Mouse (Mus musculus) left cerebral cortex, adult 2 months (tissue): ENCODE measurements around the gene Rassf1. TPM values are rescaled to one million over a fixed set of nuclear protein-coding genes. Genes with fewer than 3 reads are reported as not detected.

Experiments used
- DNase-seq, 2 experiments: peaks; one replicate each; pipeline ENCODE4 v3.0.0; 2021 to 2022; ENCODE audit warnings: low spot score in 2 of 2, mixed read lengths in 1 of 2; ENCODE audit errors: extremely low spot score in 1 of 2
- H3K27ac ChIP-seq: fragments of 200-600 bp; 2 replicates; pipeline ENCODE4 v1.8.1; 2022
- H3K4me3 ChIP-seq: fragments of 200-600 bp; 2 replicates; pipeline ENCODE4 v1.8.1; 2022
- CTCF ChIP-seq: fragments of 200-600 bp; IDR thresholded peaks from 2 replicates; pipeline ENCODE4 v1.8.1; 2022; ENCODE audit warnings: antibody characterized with exemption, mild to moderate bottlenecking, moderate library complexity
- intact Hi-C: fragments of 180-260 bp; cut with DNase I; formaldehyde crosslinking; loops from one replicate; pipeline ENCODE4 v1.15.1; 2025
- total RNA-seq, 2 experiments: library from RNA; stranded (reverse); gene quantifications; 2 replicates each; pipeline ENCODE4 v1.2.3; 2021

Gene Rassf1
- total RNA-seq, 2 experiments from 2014 or later: 19.7 to 20.5 TPM

DNA sequence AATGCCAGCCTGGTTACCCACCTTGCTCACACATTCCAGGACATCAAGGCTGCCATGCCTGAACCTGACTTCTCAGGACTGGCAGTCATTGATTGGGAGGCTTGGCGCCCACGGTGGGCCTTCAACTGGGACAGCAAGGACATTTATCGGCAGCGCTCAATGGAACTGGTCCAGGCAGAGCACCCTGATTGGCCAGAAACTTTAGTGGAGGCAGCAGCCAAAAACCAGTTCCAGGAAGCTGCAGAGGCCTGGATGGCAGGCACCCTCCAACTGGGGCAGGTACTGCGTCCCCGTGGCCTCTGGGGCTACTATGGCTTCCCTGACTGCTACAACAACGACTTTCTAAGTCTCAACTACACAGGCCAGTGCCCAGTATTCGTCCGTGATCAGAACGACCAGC is 26.5 kb downstream of the Rassf1 start:
- H3K27ac ChIP-seq: no peak overlapping the region
- TF ChIP-seq CTCF: no peak
- intact Hi-C loops: loop anchor here (10.0 kb wide), 1 partner anchor 917 kb away; the partner anchor contains the start of gene Usp19
- no peak for DNase-seq
- no peak overlapping the region for H3K4me3 ChIP-seq

DNA sequence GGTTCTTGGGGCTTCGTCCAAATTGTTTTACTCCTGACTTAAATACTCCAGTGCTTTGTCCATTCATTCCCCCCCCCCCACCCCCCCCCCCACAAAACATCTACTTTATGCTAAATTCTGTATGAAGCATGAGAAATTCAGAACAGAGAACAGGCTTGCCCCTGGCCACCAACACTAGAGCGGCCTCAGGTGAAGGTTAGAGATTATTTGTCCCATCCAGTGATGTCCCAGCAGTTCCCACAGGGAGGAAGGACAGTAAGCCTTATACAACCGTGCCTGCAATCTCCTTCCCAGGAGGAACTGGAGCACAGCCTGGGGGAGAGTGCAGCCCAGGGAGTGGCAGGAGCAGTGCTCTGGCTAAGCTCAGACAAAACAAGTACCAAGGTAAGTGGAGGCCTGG is 27.2 kb downstream of the Rassf1 start, which contains the start of gene Naa80:
Gene Naa80 (plus strand): TSS at position 301 of the 400 bp plus-strand sequence.
- no peak for TF ChIP-seq CTCF
- no peak within 1 kb of the TSS for H3K4me3 ChIP-seq
- 0 out of 2 replicates have a peak within 1 kb of the TSS, but pooled peaks have one; percentile 90 for H3K27ac ChIP-seq
- no peak for DNase-seq
- intact Hi-C loops: loop anchor here (10.0 kb wide), 1 partner anchor 916 kb away; the partner anchor contains the start of gene Usp19

DNA sequence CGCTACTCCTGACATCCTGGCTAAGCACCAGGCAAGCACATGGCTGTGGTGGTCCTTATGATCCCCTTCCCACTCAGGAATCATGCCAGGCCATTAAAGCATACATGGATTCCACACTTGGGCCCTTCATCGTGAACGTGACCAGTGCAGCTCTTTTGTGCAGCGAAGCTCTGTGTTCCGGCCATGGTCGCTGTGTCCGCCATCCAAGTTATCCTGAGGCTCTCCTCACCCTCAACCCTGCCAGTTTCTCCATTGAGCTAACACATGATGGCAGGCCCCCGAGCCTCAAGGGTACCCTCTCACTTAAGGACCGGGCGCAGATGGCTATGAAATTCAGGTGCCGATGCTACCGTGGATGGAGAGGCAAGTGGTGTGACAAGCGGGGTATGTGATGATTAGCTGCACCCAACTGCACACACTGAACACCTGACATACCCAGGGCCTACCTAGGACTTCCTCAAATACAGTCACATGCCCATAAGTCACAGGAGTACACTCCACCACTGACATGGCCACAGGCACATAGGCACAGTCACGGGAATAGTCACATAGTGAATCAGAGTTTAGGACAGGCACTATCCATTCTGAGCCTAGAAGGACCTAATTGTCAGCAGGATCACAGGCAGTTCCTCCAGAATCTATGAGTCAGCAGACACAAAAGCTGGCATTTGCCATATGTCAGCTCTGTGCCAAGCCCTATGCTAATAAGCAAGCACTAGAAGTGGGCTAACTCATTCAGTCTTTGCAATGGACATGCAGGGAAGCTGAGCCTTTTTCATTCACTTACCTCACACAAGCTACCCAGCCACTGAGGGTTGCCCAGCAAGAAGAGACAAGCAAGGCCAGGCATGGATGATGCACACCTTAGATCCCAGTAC is 27.9 kb downstream of the Rassf1 start:
- Histone ChIP-seq H3K27ac (0 out of 2 replicates have a peak overlapping the region, but pooled peaks have one; percentile 90), H3K4me3 (no peak overlapping the region)
- no peak for TF ChIP-seq CTCF
- intact Hi-C loops: loop anchor here (10.0 kb wide), 1 partner anchor 916 kb away; the partner anchor contains the start of gene Usp19
- DNase-seq: no peak

DNA sequence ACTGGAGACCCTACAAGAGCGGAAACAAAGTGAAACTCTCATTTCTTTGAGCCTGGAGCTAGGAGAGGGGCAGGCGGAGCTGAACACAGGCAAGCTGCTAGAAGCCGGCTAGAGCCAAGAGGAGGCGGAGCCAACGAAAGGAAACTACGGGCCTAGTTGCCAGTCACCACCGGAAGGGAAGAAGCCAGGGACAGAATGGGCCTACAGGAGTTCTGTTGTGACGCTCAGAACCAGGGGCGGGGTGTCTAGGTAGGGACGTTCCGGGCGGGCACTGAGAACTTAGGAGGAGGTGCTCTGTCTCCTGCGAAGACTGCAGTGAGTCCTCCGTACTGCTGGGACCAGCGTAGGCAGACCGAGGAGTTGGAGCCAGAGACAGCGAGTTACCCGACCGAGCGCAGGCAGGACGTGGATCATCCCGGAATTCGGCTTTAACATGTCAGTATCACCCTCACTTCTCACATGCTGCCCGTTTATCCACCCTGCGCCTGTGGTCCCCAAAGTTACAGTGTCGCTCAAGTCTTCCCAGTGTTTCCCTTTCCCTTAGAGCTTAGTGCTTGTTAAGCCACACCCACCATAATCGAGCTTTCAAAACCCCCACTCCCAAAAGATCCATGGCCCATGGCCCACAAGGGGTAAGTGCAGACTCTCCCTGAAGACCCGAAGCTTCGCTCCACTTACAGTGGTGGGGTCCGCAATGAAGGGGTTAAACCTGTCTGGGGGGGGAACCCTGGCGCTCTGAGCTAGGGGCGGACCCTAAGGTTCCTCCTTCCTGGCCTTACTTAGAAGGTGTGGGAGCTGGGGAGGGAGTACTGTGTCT is 29.4 kb downstream of the Rassf1 start, which contains the start of gene Hyal3:
Gene Hyal3 (plus strand): TSS at position 318 of the 817 bp plus-strand sequence.
- peak within 1 kb of the TSS; percentile 80 for H3K4me3 ChIP-seq
- TF ChIP-seq CTCF: no peak
- intact Hi-C loops: no loop called here
- DNase-seq: peak; percentile 82 to 85
- peak within 1 kb of the TSS; percentile 90 for H3K27ac ChIP-seq

DNA sequence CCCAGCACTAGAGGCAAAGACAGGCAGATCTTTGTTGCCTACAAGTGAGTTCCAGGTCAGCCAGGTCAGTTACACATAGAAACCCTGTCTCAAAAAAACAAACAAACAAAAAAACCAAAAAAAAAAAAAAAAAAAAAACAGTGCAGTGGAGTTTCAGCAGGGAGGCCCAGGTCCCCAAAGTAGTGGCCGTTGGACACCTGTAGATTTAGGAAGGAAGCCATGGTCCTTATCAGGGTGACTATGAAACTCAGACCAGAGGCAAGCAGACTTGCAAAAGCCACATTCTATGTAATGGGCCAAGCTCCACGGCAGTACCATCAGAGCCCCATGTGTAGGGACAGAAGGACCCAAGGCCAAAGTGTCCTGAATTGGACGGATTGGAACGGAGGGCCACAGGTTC is 30.2 kb downstream of the Rassf1 start:
- Histone ChIP-seq H3K4me3 (peak overlapping the region; percentile 80), H3K27ac (no peak overlapping the region)
- no peak for TF ChIP-seq CTCF
- no peak for DNase-seq
- intact Hi-C loops: no loop called here

DNA sequence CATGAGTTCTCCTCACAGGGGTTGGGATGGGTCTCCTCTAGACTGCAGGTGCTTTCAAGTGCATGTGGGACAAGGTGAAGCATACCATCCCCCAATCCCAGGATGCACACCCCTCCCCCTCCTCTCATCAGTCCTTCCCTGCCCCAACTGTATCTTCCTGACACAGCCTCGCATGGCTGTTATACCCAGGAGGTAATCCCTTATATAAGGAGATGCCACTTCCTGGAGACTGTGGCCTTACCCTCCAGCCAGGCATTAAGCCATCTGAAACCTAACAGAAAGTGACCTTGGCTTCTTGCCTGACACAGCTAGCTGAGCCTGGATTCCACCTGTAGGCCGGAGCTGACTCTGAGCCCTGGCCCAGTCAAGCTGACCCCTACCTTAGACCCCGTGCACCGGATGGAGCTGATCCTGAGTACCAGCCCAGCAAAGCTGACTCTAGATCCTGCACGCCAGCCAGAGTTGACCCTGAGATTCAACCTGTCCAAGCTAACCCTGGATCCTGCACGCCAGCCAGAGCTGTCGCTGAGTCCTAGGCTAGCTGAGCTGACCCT is 31.2 kb downstream of the Rassf1 start:
- intact Hi-C loops: no loop called here
- Histone ChIP-seq H3K27ac (no peak overlapping the region), H3K4me3 (no peak overlapping the region)
- no peak for TF ChIP-seq CTCF
- DNase-seq: no peak

DNA sequence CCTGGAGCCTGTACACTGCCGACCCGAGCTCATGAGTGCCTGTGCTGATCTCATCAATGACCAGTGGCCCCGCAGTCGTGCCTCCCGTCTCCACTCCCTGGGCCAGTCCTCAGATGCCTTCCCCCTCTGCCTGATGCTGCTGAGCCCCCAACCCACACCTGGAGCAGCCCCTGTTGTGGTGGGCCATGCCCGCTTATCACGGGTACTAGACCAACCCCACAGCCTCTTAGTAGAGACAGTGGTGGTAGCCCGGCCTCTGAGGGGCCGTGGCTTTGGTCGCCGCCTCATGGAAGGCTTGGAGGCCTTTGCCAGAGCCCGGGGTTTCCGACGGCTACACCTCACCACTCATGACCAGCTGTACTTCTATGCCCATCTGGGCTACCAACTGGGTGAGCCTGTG is 31.8 kb downstream of the Rassf1 start:
- intact Hi-C loops: no loop called here
- no peak overlapping the region for H3K27ac ChIP-seq
- H3K4me3 ChIP-seq: no peak overlapping the region
- DNase-seq: no peak
- TF ChIP-seq CTCF: no peak

DNA sequence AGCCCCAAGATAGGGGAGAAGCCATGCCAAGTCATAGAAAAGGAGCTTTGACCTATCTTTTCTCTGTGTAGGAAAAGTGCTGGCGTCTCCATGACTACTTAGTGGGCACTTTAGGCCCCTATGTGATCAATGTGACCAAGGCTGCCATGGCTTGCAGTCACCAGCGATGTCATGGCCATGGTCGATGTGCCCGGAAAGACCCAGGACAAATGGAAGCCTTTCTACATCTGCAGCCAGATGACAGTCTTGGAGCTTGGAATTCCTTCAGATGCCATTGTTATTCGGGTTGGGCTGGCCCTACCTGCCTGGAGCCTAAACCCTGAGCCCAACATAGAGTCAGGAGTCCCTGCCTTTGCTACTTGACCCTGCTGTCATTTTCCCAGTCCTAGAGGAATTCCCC is 35.1 kb downstream of the Rassf1 start:
- Histone ChIP-seq H3K27ac (no peak overlapping the region), H3K4me3 (no peak overlapping the region)
- no peak for TF ChIP-seq CTCF
- no peak for DNase-seq
- intact Hi-C loops: no loop called here

DNA sequence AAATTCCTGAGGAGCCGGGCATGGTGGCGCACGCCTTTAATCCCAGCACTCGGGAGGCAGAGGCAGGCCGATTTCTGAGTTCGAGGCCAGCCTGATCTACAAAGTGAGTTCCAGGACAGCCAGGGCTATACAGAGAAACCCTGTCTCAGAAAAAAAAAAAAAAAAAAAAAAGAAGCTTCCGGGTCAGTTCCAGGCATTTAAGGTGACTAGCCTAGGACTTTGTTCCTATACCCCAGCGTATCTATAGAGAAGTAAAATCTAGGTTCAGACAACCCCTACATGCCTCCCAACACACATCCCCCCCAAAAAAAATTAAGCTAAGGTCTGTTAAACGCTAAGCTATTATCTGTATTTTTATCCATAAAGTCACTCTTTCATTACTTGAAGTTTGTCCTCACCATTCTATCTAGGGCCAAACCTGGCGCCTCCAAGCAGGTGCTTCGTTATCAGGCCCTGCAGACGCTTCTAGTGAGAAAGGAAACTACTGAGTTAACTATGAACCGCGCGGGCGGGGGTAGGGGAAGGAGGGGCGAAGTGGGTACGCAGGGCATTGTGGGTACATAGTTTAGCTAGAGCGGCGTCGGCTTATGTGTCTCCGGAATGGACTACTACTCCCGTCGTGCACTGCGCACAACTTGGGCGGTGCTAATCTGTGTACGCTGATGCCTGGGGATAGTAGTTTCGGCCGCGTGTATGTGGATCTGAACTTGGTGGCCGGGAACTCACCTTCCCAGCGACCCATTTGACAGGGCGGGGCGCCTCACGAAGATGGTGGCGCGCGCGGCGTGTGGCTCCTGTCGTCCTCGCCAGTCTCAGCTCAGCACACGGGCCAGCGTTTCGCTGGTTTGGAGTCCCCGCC is 35.8 kb downstream of the Rassf1 start, which contains the start of gene Ifrd2:
Gene Ifrd2 (plus strand): TSS at position 669 of the 859 bp plus-strand sequence.
- intact Hi-C loops: loop anchor here (1.0 kb wide), 1 partner anchor 25 kb away; no protein-coding TSS in a partner anchor
- peak within 1 kb of the TSS; percentile 70 for H3K27ac ChIP-seq
- DNase-seq: peak; percentile 95 to 97
- peak within 1 kb of the TSS; percentile 81 for H3K4me3 ChIP-seq
- TF ChIP-seq CTCF: no peak

DNA sequence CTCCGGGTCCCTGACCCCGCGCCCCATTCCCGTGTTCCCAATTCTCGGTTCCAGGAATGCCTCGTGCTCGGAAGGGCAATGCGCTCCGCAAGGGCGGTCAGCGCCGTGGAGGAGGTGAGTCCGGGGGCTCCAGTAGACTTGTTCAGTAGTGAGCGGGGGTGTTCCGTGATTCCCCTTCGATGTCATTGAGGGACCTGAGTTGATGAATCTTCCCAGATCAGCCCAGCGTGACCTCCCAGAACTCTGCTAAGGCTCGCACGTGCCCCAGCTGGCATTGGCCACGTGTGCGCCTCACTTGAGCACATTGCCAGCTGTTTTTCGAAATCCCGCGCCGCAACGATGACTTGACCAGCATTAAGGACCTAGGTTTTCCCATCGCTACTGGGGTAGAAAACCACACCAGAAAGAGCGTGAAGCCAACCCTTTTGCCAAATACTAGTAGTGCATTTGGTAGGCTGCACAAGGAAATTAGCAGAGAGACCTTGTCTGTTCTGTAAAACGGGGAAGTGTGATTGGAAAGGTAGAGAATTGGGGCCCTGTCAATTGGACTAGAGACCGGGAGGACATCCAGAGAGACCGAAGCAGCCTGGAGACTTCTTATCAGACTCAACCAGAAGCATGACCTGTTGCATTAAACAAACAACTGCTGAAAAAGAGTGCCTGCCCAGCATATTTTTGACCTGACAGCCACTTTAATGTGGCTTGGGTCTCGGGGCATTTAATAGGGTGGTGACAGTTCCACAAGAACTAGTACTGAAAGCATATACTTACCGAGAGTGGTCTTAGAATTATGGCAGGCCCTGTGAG is 36.7 kb downstream of the Rassf1 start:
- Histone ChIP-seq H3K27ac (peak overlapping the region; percentile 70), H3K4me3 (peak overlapping the region; percentile 81)
- DNase-seq: peak in 1 of 2 experiments; percentile 31
- intact Hi-C loops: loop anchor here (1.0 kb wide), 1 partner anchor 24 kb away; no protein-coding TSS in a partner anchor
- no peak for TF ChIP-seq CTCF
